Mouse (Mus musculus): ENCODE measurements around the gene Tpte. TPM values are rescaled to one million over a fixed set of nuclear protein-coding genes. Genes with fewer than 3 reads are reported as not detected.
"Not testable (repeated sequence)": the region's sequence is repeated elsewhere in the genome, so short reads cannot be mapped to it uniquely, and the experiment has no call there.

The Tpte gene
- polyA plus RNA-seq, 1 experiment, result not detected

- H3K4me3 ChIP-seq (ENCODE audit: insufficient read depth, low read length), result no peak overlapping the region
- 0 out of 2 replicates have a peak, but pooled peaks cover 3% of the 10 kb centered on the region for H3K4me1 ChIP-seq (ENCODE audit: control insufficient read depth, insufficient read depth, low read length)
- no peak for TF ChIP-seq CTCF (IDR thresholded peaks at IDR 0.05; ENCODE audit: borderline replicate concordance, insufficient read depth, low read length)
- TF ChIP-seq POLR2A (IDR thresholded peaks at IDR 0.05; ENCODE audit: low read depth, low read length), result no peak
- H3K27ac ChIP-seq (ENCODE audit: insufficient read depth, low read length), result peak overlapping the region; percentile 73
Measured at GRCm38 (mm10) chr8:22264787-22265186, 18.5 kb upstream of the Tpte start.

GRCm38 (mm10) chr8:22265194-22265593 is 18.0 kb upstream of the Tpte start:
- Histone ChIP-seq H3K27ac (ENCODE audit: insufficient read depth, low read length) (peak overlapping the region; percentile 95), H3K4me1 (ENCODE audit: control insufficient read depth, insufficient read depth, low read length) (no peaks in the 10 kb centered on the region), H3K4me3 (ENCODE audit: insufficient read depth, low read length) (no peak overlapping the region)
- no peak for TF ChIP-seq POLR2A (IDR thresholded peaks at IDR 0.05; ENCODE audit: low read depth, low read length)
- TF ChIP-seq CTCF (IDR thresholded peaks at IDR 0.05; ENCODE audit: borderline replicate concordance, insufficient read depth, low read length), result no peak

GRCm38 (mm10) chr8:22266809-22267208 is 16.4 kb upstream of the Tpte start:
- Histone ChIP-seq H3K4me3 (ENCODE audit: insufficient read depth, low read length) (no peak overlapping the region), H3K27ac (ENCODE audit: insufficient read depth, low read length) (no peak overlapping the region), H3K4me1 (ENCODE audit: control insufficient read depth, insufficient read depth, low read length) (no peaks in the 10 kb centered on the region)
- no peak for TF ChIP-seq POLR2A (IDR thresholded peaks at IDR 0.05; ENCODE audit: low read depth, low read length)
- no peak for TF ChIP-seq CTCF (IDR thresholded peaks at IDR 0.05; ENCODE audit: borderline replicate concordance, insufficient read depth, low read length)

- Histone ChIP-seq H3K4me3 (ENCODE audit: insufficient read depth, low read length) (no peak overlapping the region), H3K27ac (ENCODE audit: insufficient read depth, low read length) (no peak overlapping the region), H3K4me1 (ENCODE audit: control insufficient read depth, insufficient read depth, low read length) (peaks cover 4% of the 10 kb centered on the region; the same call in 1 of the 2 replicates)
- TF ChIP-seq POLR2A (IDR thresholded peaks at IDR 0.05; ENCODE audit: low read depth, low read length), result no peak
- TF ChIP-seq CTCF (IDR thresholded peaks at IDR 0.05; ENCODE audit: borderline replicate concordance, insufficient read depth, low read length), result no peak
Measured at GRCm38 (mm10) chr8:22273142-22273541, 10.1 kb upstream of the Tpte start.

GRCm38 (mm10) chr8:22274641-22275040 is 8.6 kb upstream of the Tpte start:
- no peak overlapping the region for H3K4me3 ChIP-seq (ENCODE audit: insufficient read depth, low read length)
- no peak for TF ChIP-seq CTCF (IDR thresholded peaks at IDR 0.05; ENCODE audit: borderline replicate concordance, insufficient read depth, low read length)
- TF ChIP-seq POLR2A (IDR thresholded peaks at IDR 0.05; ENCODE audit: low read depth, low read length), result no peak
- H3K27ac ChIP-seq (ENCODE audit: insufficient read depth, low read length), result peak overlapping the region; percentile 47; the same call in 1 of the 2 replicates

GRCm38 (mm10) chr8:22302326-22302725 is 19.1 kb downstream of the Tpte start:
- H3K4me3 ChIP-seq (ENCODE audit: insufficient read depth, low read length), result no peak overlapping the region
- H3K27ac ChIP-seq (ENCODE audit: insufficient read depth, low read length), result no peak overlapping the region
- H3K4me1 ChIP-seq (ENCODE audit: control insufficient read depth, insufficient read depth, low read length), result no peaks in the 10 kb centered on the region
- TF ChIP-seq CTCF (IDR thresholded peaks at IDR 0.05; ENCODE audit: borderline replicate concordance, insufficient read depth, low read length) (no peak), POLR2A (IDR thresholded peaks at IDR 0.05; ENCODE audit: low read depth, low read length) (no peak)

More at GRCm38 (mm10) chr8:22274641-22275040, 8.6 kb upstream of the Tpte start:
- H3K4me1 ChIP-seq (ENCODE audit: control insufficient read depth, insufficient read depth, low read length), result peaks cover 4% of the 10 kb centered on the region; the same call in 1 of the 2 replicates

- Histone ChIP-seq H3K4me3 (ENCODE audit: insufficient read depth, low read length) (no peak overlapping the region), H3K4me1 (ENCODE audit: control insufficient read depth, insufficient read depth, low read length) (no peaks in the 10 kb centered on the region), H3K27ac (ENCODE audit: insufficient read depth, low read length) (no peak overlapping the region)
- TF ChIP-seq CTCF (IDR thresholded peaks at IDR 0.05; ENCODE audit: borderline replicate concordance, insufficient read depth, low read length) (no peak), POLR2A (IDR thresholded peaks at IDR 0.05; ENCODE audit: low read depth, low read length) (no peak)
Measured at GRCm38 (mm10) chr8:22302896-22303306, 19.7 kb downstream of the Tpte start.

- not testable (repeated sequence) for H3K4me1 ChIP-seq (ENCODE audit: control insufficient read depth, insufficient read depth, low read length); H3K4me3 ChIP-seq (ENCODE audit: insufficient read depth, low read length); H3K27ac ChIP-seq (ENCODE audit: insufficient read depth, low read length)
Measured at GRCm38 (mm10) chr8:22304045-22304444, 20.8 kb downstream of the Tpte start.

- no peak for TF ChIP-seq CTCF (IDR thresholded peaks at IDR 0.05; ENCODE audit: borderline replicate concordance, insufficient read depth, low read length)
- TF ChIP-seq POLR2A (IDR thresholded peaks at IDR 0.05; ENCODE audit: low read depth, low read length), result no peak
- Histone ChIP-seq H3K27ac (ENCODE audit: insufficient read depth, low read length) (no peak overlapping the region), H3K4me3 (ENCODE audit: insufficient read depth, low read length) (no peak overlapping the region), H3K4me1 (ENCODE audit: control insufficient read depth, insufficient read depth, low read length) (no peaks in the 10 kb centered on the region)
Measured at GRCm38 (mm10) chr8:22306999-22307398, 23.8 kb downstream of the Tpte start.

GRCm38 (mm10) chr8:22311446-22311845 is 28.2 kb downstream of the Tpte start:
- no peak overlapping the region for H3K4me3 ChIP-seq (ENCODE audit: insufficient read depth, low read length)
- no peak overlapping the region for H3K27ac ChIP-seq (ENCODE audit: insufficient read depth, low read length)
- TF ChIP-seq CTCF (IDR thresholded peaks at IDR 0.05; ENCODE audit: borderline replicate concordance, insufficient read depth, low read length), result no peak
- TF ChIP-seq POLR2A (IDR thresholded peaks at IDR 0.05; ENCODE audit: low read depth, low read length), result no peak

GRCm38 (mm10) chr8:22335426-22335825 is 52.2 kb downstream of the Tpte start:
- TF ChIP-seq POLR2A (IDR thresholded peaks at IDR 0.05; ENCODE audit: low read depth, low read length), result no peak
- TF ChIP-seq CTCF (IDR thresholded peaks at IDR 0.05; ENCODE audit: borderline replicate concordance, insufficient read depth, low read length), result no peak
- Histone ChIP-seq H3K27ac (ENCODE audit: insufficient read depth, low read length) (no peak overlapping the region), H3K4me3 (ENCODE audit: insufficient read depth, low read length) (no peak overlapping the region), H3K4me1 (ENCODE audit: control insufficient read depth, insufficient read depth, low read length) (no peaks in the 10 kb centered on the region)

More at GRCm38 (mm10) chr8:22311446-22311845, 28.2 kb downstream of the Tpte start:
- no peaks in the 10 kb centered on the region for H3K4me1 ChIP-seq (ENCODE audit: control insufficient read depth, insufficient read depth, low read length)
